Mouse (Mus musculus) kidney, postnatal 14 days (tissue): ENCODE measurements around the gene Rars2.
A peak's percentile ranks its signal among the peaks of the same experiment; 100 is the strongest.

Experiments used
- DNase-seq: peaks from one replicate; pipeline ENCODE4 v3.0.0; 2022; ENCODE audit warnings: mixed read lengths

The Rars2 gene

GRCm38 (mm10) chr4:34644779-34645178, 30.0 kb downstream of the Rars2 start:
- no peak for DNase-seq

GRCm38 (mm10) chr4:34653179-34653578, 38.4 kb downstream of the Rars2 start:
- no peak for DNase-seq

- DNase-seq: no peak
These were observed 41.3 kb downstream of the Rars2 start for GRCm38 (mm10) chr4:34656101-34656500.

- DNase-seq: no peak
These were observed 44.3 kb downstream of the Rars2 start for GRCm38 (mm10) chr4:34659012-34659411.

GRCm38 (mm10) chr4:34661514-34661913, 46.8 kb downstream of the Rars2 start:
- no peak for DNase-seq

GRCm38 (mm10) chr4:34661927-34662326, 47.2 kb downstream of the Rars2 start:
- DNase-seq: no peak

GRCm38 (mm10) chr4:34667923-34668322, 53.2 kb downstream of the Rars2 start:
- no peak for DNase-seq

- DNase-seq: peak; percentile 33
These were observed 59.0 kb downstream of the Rars2 start for GRCm38 (mm10) chr4:34673721-34674120.

GRCm38 (mm10) chr4:34680530-34680929, 65.8 kb downstream of the Rars2 start:
- DNase-seq: no peak

- peak; percentile 95 for DNase-seq
These were observed 72.3 kb downstream of the Rars2 start, which contains the start of gene Slc35a1 for GRCm38 (mm10) chr4:34686874-34687567. Gene Slc35a1 (minus strand): TSS chr4:34687438.

GRCm38 (mm10) chr4:34688021-34688420, 73.3 kb downstream of the Rars2 start:
- DNase-seq: no peak

GRCm38 (mm10) chr4:34701528-34701927, 86.8 kb downstream of the Rars2 start:
- peak; percentile 45 for DNase-seq

- no peak for DNase-seq
These were observed 87.5 kb downstream of the Rars2 start for GRCm38 (mm10) chr4:34702231-34702630.

GRCm38 (mm10) chr4:34703029-34703428, 88.3 kb downstream of the Rars2 start:
- DNase-seq: no peak

- DNase-seq: no peak
These were observed 92.5 kb downstream of the Rars2 start for GRCm38 (mm10) chr4:34707248-34707647.

- DNase-seq: no peak
These were observed 93.4 kb downstream of the Rars2 start for GRCm38 (mm10) chr4:34708127-34708526.
